Mouse (Mus musculus) small intestine, adult 2 months (tissue): ENCODE data around the gene Fndc10. TPM values are rescaled to one million over a fixed set of nuclear protein-coding genes. Genes with fewer than 3 reads are reported as not detected.
"Not testable (repeated sequence)": the region's sequence is repeated elsewhere in the genome, so short reads cannot be mapped to it uniquely, and the experiment has no call there.

Source experiments
- H3K27ac ChIP-seq: fragments of 200-500 bp; 2 replicates; pipeline ENCODE4 v1.5.1; 2012; ENCODE audit warnings: low read depth, low read length, control low read depth, inconsistent platforms; ENCODE audit not compliant: insufficient read depth
- H3K27me3 ChIP-seq: fragments of 200-500 bp; 2 replicates; pipeline ENCODE4 v1.6.1; 2012; ENCODE audit warnings: mild to moderate bottlenecking, moderate library complexity, low read length, inconsistent platforms; ENCODE audit not compliant: control insufficient read depth, insufficient read depth
- H3K36me3 ChIP-seq: fragments of 200-500 bp; 2 replicates; pipeline ENCODE4 v1.6.1; 2012; ENCODE audit warnings: mild to moderate bottlenecking, low read length, control low read depth, inconsistent platforms; ENCODE audit not compliant: control insufficient read depth, insufficient read depth
- H3K4me1 ChIP-seq: fragments of 200-500 bp; 2 replicates; pipeline ENCODE4 v1.6.1; 2012; ENCODE audit warnings: low read length, inconsistent platforms, mixed read lengths; ENCODE audit not compliant: control insufficient read depth, insufficient read depth, insufficient read length
- H3K4me3 ChIP-seq: fragments of 200-500 bp; 2 replicates; pipeline ENCODE4 v1.5.1; 2012; ENCODE audit warnings: low read depth, mild to moderate bottlenecking, control low read depth, inconsistent platforms, low read length, moderate library complexity
- CTCF ChIP-seq: fragments of 200-500 bp; IDR thresholded peaks from 2 replicates; pipeline ENCODE4 v1.5.1; 2012; ENCODE audit warnings: low read depth, mild to moderate bottlenecking, control low read depth, inconsistent platforms, low read length, moderate library complexity, mixed read lengths; ENCODE audit not compliant: insufficient replicate concordance, insufficient read length; ENCODE audit errors: extremely low read depth
- POLR2A ChIP-seq: fragments of 200-500 bp; IDR thresholded peaks from 2 replicates; pipeline ENCODE4 v1.6.1; 2012; ENCODE audit warnings: low read depth, mild to moderate bottlenecking, control low read depth, inconsistent platforms, low read length, moderate library complexity
- WGBS: fragments of 180-500 bp; shearing (Covaris S2); methylation state at CpG from one replicate; pipeline ENCODE4 v1.1.7; 2018; 5-methylcytosine and 5-hydroxymethylcytosine counted together
- polyA plus RNA-seq: library from polyadenylated mRNA; depleted of rRNA; stranded (reverse); fragments of >200 nt; gene quantifications from 2 replicates; pipeline ENCODE4 v1.2.3, GENCODE M21; 2012; rRNA removed

Fndc10 gene
- 12.5 and 24.0 TPM in 2 replicates for polyA plus RNA-seq

GRCm38 (mm10) chr4:155694111-155694481, at the start of gene Fndc10:
Gene Fndc10, plus strand, starts transcription at chr4:155694342.
- no peak within 1 kb of the TSS; the same call in 1 of the 2 replicates for H3K27ac ChIP-seq
- WGBS: 1% methylated on average over 45 of the region's 47 CpGs
- no peaks in the 10 kb centered on the region for H3K27me3 ChIP-seq
- peak within 1 kb of the TSS; percentile 78 for H3K4me3 ChIP-seq
- TF ChIP-seq POLR2A (no peak), CTCF (no peak)
- no peaks in the 10 kb centered on the region for H3K36me3 ChIP-seq
- peaks cover 18% of the 10 kb centered on the region for H3K4me1 ChIP-seq

- 89% methylated on average over 2 of the region's 2 CpGs for WGBS
- not testable (repeated sequence) for H3K4me3 ChIP-seq, H3K27me3 ChIP-seq
- Histone ChIP-seq H3K36me3 (peaks cover 67% of the 10 kb centered on the region), H3K4me1 (peaks cover 21% of the 10 kb centered on the region), H3K27ac (peak within 1 kb of the TSS; percentile 82)
Observed at GRCm38 (mm10) chr4:155645308-155645707, 48.8 kb upstream of the Fndc10 start, which contains the start of gene Gm10563. Gene Gm10563, minus strand, starts transcription at chr4:155645408.

- Histone ChIP-seq H3K4me1 (peaks cover 21% of the 10 kb centered on the region), H3K36me3 (peaks cover 66% of the 10 kb centered on the region), H3K4me3 (no peak overlapping the region), H3K27me3 (no peaks in the 10 kb centered on the region), H3K27ac (peak overlapping the region; percentile 82)
- 67% methylated on average over 5 of the region's 5 CpGs for WGBS
- TF ChIP-seq CTCF (no peak), POLR2A (no peak)
Observed at GRCm38 (mm10) chr4:155645721-155646120, 48.4 kb upstream of the Fndc10 start.

GRCm38 (mm10) chr4:155649355-155649754, 44.8 kb upstream of the Fndc10 start:
- peaks cover 24% of the 10 kb centered on the region for H3K4me1 ChIP-seq
- H3K27ac ChIP-seq: no peak overlapping the region
- no peak overlapping the region for H3K4me3 ChIP-seq
- WGBS: 90% methylated on average over 11 of the region's 11 CpGs
- H3K27me3 ChIP-seq: no peaks in the 10 kb centered on the region
- H3K36me3 ChIP-seq: peaks cover 47% of the 10 kb centered on the region
- no peak for TF ChIP-seq POLR2A
- no peak for TF ChIP-seq CTCF

- no peaks in the 10 kb centered on the region for H3K27me3 ChIP-seq
- TF ChIP-seq POLR2A (no peak), CTCF (no peak)
- H3K4me3 ChIP-seq: no peak overlapping the region
- peaks cover 46% of the 10 kb centered on the region for H3K36me3 ChIP-seq
- peaks cover 28% of the 10 kb centered on the region for H3K4me1 ChIP-seq
- no peak overlapping the region; the same call in 1 of the 2 replicates for H3K27ac ChIP-seq
- 58% methylated on average over 15 of the region's 15 CpGs for WGBS
Observed at GRCm38 (mm10) chr4:155651553-155652269, 42.4 kb upstream of the Fndc10 start.

- Histone ChIP-seq H3K4me1 (peaks cover 28% of the 10 kb centered on the region), H3K36me3 (peaks cover 46% of the 10 kb centered on the region), H3K4me3 (peak overlapping the region; percentile 67), H3K27ac (no peak overlapping the region), H3K27me3 (no peaks in the 10 kb centered on the region)
- no peak for TF ChIP-seq CTCF
- no peak for TF ChIP-seq POLR2A
- 46% methylated on average over 36 of the region's 36 CpGs for whole genome bisulfite sequencing
Observed at GRCm38 (mm10) chr4:155652283-155653085, 41.7 kb upstream of the Fndc10 start.

GRCm38 (mm10) chr4:155653086-155653450, 41.1 kb upstream of the Fndc10 start, which contains the start of gene Mmp23:
Gene Mmp23, minus strand, starts transcription at chr4:155653384.
- H3K36me3 ChIP-seq: peaks cover 45% of the 10 kb centered on the region
- H3K27me3 ChIP-seq: no peaks in the 10 kb centered on the region
- H3K4me3 ChIP-seq: peak within 1 kb of the TSS; percentile 67
- WGBS: 2% methylated on average over 33 of the region's 33 CpGs
- peaks cover 28% of the 10 kb centered on the region for H3K4me1 ChIP-seq
- H3K27ac ChIP-seq: peak within 1 kb of the TSS; percentile 26
- TF ChIP-seq CTCF (no peak), POLR2A (no peak)
